Mouse (Mus musculus) embryonic facial prominence, embryonic 14.5 days (tissue): ENCODE data around the gene Vps13d. TPM values are rescaled to one million over a fixed set of nuclear protein-coding genes. Genes with fewer than 3 reads are reported as not detected.

Experiments used
- ATAC-seq: fragments of 200-750 bp; cut with Nextera tagmentation; 2 replicates; pipeline ENCODE4 v1.8.0; 2017; ENCODE audit warnings: low read depth, moderate number of reproducible peaks, moderate TSS enrichment
- DNase-seq: peaks from one replicate; pipeline ENCODE4 v3.0.0-alpha.2; 2015; ENCODE audit warnings: low spot score
- H3K27ac ChIP-seq: fragments of 300-500 bp; sonication (generic); replicated peaks from 2 replicates; pipeline ENCODE4 v1.5.1; 2014; ENCODE audit warnings: low read depth, mild to moderate bottlenecking, low read length, moderate library complexity
- H3K27me3 ChIP-seq: fragments of 300-500 bp; sonication (generic); replicated peaks from 2 replicates; pipeline ENCODE4 v1.6.1; 2014; ENCODE audit warnings: low read length; ENCODE audit not compliant: control insufficient read depth, insufficient read depth
- H3K36me3 ChIP-seq: fragments of 300-500 bp; sonication (generic); 2 replicates; pipeline ENCODE4 v1.6.1; 2014; ENCODE audit warnings: low read length, mixed read lengths; ENCODE audit not compliant: control insufficient read depth, insufficient read depth
- H3K4me1 ChIP-seq: fragments of 300-500 bp; sonication (generic); 2 replicates; pipeline ENCODE4 v1.6.1; 2014; ENCODE audit warnings: antibody characterized with exemption, low read length; ENCODE audit not compliant: control insufficient read depth, insufficient read depth
- H3K4me2 ChIP-seq: fragments of 300-500 bp; sonication (generic); 2 replicates; pipeline ENCODE4 v1.6.1; 2014; ENCODE audit warnings: low read depth, mild to moderate bottlenecking, low read length, moderate library complexity, mixed read lengths
- H3K4me3 ChIP-seq: fragments of 300-500 bp; sonication (generic); 2 replicates; pipeline ENCODE4 v1.5.1; 2014; ENCODE audit warnings: low read depth, mild to moderate bottlenecking, low read length
- H3K9ac ChIP-seq: fragments of 300-500 bp; sonication (generic); 2 replicates; pipeline ENCODE4 v1.6.1; 2014; ENCODE audit warnings: low read depth, mild to moderate bottlenecking, low read length, moderate library complexity, mixed read lengths
- H3K9me3 ChIP-seq: fragments of 300-500 bp; sonication (generic); 2 replicates; pipeline ENCODE4 v1.6.1; 2016; ENCODE audit warnings: low read length; ENCODE audit not compliant: control insufficient read depth
- WGBS: fragments of 180-500 bp; shearing (Covaris S2); extraction: QIAGEN DNeasy Blood & Tissue Kit; methylation state at CpG from one replicate; pipeline ENCODE4 v1.1.7; 2014; 5-methylcytosine and 5-hydroxymethylcytosine counted together
- polyA plus RNA-seq: library from polyadenylated mRNA; unstranded; fragments of >200 nt; fragmentation: Nextera tagmentation; extraction: Ambion mirVana; gene quantifications from 2 replicates; pipeline ENCODE4 v1.2.1, GENCODE M21; 2014

The Vps13d gene
- polyA plus RNA-seq, 1 experiment from 2014 or later = 14.5 TPM

DNA sequence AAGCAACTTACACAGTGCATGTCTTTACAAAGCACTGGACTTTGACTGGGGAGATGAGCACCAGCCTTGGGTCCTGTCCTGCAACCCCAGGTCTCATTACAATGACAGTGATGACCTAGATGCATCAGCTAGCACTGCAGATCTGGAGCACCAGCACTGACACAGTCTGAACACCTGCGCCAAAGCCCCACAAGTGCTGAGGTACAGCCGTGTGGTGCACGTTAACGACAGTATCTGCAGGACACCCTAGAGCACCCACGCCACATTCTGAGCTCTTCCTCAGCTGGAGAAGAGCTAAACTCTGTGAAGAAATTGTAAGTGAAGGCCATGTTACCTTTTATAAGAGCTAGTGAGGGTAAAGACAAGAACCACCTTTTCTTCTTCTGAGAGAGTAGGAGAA lies 172.0 kb downstream of the Vps13d start:
- Histone ChIP-seq H3K4me2 (no peak overlapping the region), H3K9me3 (no peaks in the 10 kb centered on the region), H3K4me3 (no peak overlapping the region), H3K36me3 (peaks cover 12% of the 10 kb centered on the region; the same call in 1 of the 2 replicates), H3K9ac (no peak overlapping the region), H3K27me3 (no peaks in the 10 kb centered on the region), H3K4me1 (peaks cover 14% of the 10 kb centered on the region; the same call in 1 of the 2 replicates), H3K27ac (no peak overlapping the region)
- no peak for ATAC-seq
- DNase-seq = no peak
- WGBS = 94% methylated on average over 5 of the region's 5 CpGs

DNA sequence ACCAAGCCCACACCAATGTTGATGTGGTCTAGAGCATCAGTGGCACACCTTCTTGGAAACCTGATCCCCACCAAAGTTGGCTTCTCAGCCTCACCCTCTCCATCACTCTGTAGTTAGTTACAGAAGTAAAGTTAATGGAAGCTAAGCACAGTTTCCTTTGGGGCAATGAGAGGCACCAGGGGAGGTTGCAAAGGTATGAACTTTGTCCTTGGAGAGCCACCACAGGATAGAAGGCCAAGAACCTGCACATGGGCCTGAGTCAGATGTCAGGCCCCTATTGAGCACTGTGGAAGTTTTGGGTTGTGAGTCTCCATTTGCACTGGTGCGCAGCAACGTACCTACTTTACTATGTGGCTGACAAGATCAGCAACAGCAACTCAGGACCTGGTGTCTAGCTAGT lies 172.6 kb downstream of the Vps13d start:
- no peak overlapping the region for H3K27ac ChIP-seq
- H3K9ac ChIP-seq = no peak overlapping the region
- peaks cover 12% of the 10 kb centered on the region; the same call in 1 of the 2 replicates for H3K36me3 ChIP-seq
- no peaks in the 10 kb centered on the region for H3K9me3 ChIP-seq
- DNase-seq (no peak), ATAC-seq (no peak)
- peaks cover 14% of the 10 kb centered on the region; the same call in 1 of the 2 replicates for H3K4me1 ChIP-seq
- H3K4me2 ChIP-seq = no peak overlapping the region
- H3K27me3 ChIP-seq = no peaks in the 10 kb centered on the region
- WGBS = 94% methylated on average over 2 of the region's 2 CpGs
- H3K4me3 ChIP-seq = no peak overlapping the region

DNA sequence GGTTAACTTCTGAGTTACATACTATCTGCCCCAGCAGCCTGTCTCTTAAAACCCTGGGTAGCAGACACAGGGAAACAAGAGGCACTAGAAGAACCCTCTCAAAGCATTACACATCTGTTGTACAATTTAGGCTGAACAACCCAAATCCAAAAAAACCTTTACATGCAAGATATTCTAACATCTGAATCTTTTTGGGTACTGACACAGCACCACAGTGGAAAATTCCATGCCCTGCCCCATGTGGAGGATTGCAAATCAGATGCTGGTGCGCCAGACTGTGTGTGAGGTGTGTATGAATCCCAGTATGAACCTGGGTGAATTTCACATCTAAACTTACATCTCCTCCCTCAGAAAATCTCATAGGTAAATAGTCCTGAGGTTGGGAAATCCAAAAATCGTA lies 174.4 kb downstream of the Vps13d start:
- Histone ChIP-seq H3K9ac (no peak overlapping the region), H3K27ac (no peak overlapping the region), H3K4me2 (no peak overlapping the region), H3K4me1 (0 out of 2 replicates have a peak, but pooled peaks cover 6% of the 10 kb centered on the region), H3K9me3 (no peaks in the 10 kb centered on the region), H3K27me3 (no peaks in the 10 kb centered on the region), H3K36me3 (peaks cover 20% of the 10 kb centered on the region; the same call in 1 of the 2 replicates), H3K4me3 (no peak overlapping the region)
- no peak for ATAC-seq
- no peak for DNase-seq
- 84% methylated on average over 2 of the region's 2 CpGs for WGBS

DNA sequence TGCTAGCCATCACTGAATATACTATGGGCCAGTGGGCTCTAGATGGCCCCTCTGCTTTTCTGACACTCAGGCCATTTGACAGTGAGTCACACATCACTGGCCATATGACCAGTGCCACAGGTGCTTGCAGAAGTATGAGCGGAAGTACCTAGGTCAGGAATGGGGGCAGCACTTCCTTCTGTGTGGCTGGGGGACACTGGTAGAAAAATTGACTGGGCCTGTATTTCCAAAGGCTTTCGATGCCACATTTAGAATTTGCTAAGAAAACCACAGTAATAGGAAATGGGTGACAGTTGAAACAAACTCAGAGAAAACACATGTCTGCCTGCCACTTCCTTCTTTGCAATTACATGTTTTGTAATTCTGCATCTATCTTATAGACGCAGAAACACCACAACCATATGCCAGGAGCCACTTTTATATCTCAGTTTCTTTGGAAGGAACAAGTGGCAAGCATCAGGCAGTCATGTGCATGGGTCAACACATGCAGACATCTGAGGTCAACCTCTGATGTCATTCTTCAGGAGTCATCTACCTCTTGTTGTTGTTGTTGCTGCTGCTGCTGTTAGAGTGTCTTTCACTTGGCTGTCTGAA lies 175.6 kb downstream of the Vps13d start:
- peaks cover 24% of the 10 kb centered on the region; the same call in 1 of the 2 replicates for H3K36me3 ChIP-seq
- no peak overlapping the region for H3K9ac ChIP-seq
- H3K27ac ChIP-seq = no peak overlapping the region
- no peak overlapping the region for H3K4me2 ChIP-seq
- no peaks in the 10 kb centered on the region for H3K4me1 ChIP-seq
- H3K9me3 ChIP-seq = no peaks in the 10 kb centered on the region
- DNase-seq (no peak), ATAC-seq (no peak)
- no peak overlapping the region for H3K4me3 ChIP-seq
- WGBS = 77% methylated on average over 3 of the region's 3 CpGs
- no peaks in the 10 kb centered on the region for H3K27me3 ChIP-seq

DNA sequence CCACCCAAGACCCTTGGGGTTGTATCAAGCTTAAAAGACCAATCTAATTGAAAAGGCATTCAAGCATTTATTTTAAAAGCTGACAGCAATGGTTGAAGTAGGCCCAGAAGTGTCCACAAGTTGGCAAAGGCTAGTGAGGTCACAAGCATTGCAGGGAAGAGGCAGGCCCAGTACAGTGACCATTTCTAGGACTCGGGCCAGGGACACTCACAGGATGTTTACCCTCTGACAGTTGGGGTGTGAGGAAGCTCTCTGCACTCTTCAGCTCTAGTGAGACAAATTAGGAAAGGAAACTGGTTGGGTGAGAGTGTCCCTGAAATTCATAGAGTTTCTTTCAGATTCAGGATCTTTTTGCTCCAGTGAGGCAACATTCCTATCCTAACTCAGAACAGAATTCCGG lies 177.1 kb downstream of the Vps13d start:
- H3K4me1 ChIP-seq = peaks cover 8% of the 10 kb centered on the region
- H3K27me3 ChIP-seq = no peaks in the 10 kb centered on the region
- no peak overlapping the region for H3K4me2 ChIP-seq
- H3K36me3 ChIP-seq = peaks cover 24% of the 10 kb centered on the region; the same call in 1 of the 2 replicates
- no peak for ATAC-seq
- WGBS = 65% methylated on average over 2 of the region's 2 CpGs
- no peak for DNase-seq
- no peak overlapping the region for H3K4me3 ChIP-seq
- H3K9ac ChIP-seq = no peak overlapping the region
- H3K27ac ChIP-seq = no peak overlapping the region
- no peaks in the 10 kb centered on the region for H3K9me3 ChIP-seq

DNA sequence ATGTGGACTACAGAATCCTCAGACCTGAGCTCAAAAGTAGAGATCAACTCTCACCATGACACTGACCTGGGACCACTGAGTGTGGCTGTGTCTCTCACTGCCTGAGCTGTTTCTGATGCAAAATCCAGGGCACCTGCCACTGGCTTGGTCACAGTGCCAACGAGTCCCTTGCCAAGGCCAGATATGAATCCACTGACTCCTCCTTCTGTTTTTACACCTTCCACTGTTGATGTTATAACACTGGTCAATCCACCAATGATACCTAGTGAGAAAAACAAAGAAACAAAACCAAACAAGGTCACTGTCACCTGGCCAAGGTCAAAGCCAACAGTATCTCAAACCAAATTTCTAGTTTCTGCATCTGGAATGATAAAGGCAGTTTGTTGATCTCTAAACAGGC lies 178.1 kb downstream of the Vps13d start:
- Histone ChIP-seq H3K9ac (no peak overlapping the region), H3K27me3 (no peaks in the 10 kb centered on the region), H3K27ac (no peak overlapping the region), H3K4me3 (no peak overlapping the region), H3K9me3 (no peaks in the 10 kb centered on the region), H3K36me3 (peaks cover 24% of the 10 kb centered on the region; the same call in 1 of the 2 replicates), H3K4me2 (no peak overlapping the region), H3K4me1 (peaks cover 14% of the 10 kb centered on the region)
- WGBS = 82% methylated on average over 1 of the region's 1 CpGs
- DNase-seq (no peak), ATAC-seq (no peak)

DNA sequence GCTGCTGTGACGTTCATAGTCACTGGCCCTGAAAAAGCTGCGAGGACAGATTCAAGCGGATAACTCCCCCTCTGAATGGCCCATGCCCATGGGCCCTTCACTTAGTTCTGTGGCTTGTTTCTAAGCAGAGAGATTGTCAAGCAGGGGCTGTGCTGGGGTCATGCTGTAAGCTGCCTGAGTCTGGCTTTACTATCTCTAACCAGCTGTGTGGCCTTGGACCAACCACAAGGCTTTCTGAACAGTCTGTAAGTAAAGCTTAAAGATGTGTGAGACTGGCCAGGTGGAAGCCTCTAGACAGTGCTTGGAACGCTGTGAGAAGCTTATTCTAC lies 180.2 kb downstream of the Vps13d start:
- Histone ChIP-seq H3K27ac (no peak overlapping the region), H3K4me1 (peaks cover 23% of the 10 kb centered on the region), H3K27me3 (no peaks in the 10 kb centered on the region), H3K9ac (no peak overlapping the region), H3K4me2 (no peak overlapping the region), H3K9me3 (no peaks in the 10 kb centered on the region), H3K36me3 (peaks cover 20% of the 10 kb centered on the region; the same call in 1 of the 2 replicates), H3K4me3 (no peak overlapping the region)
- 85% methylated on average over 4 of the region's 4 CpGs for WGBS
- DNase-seq (no peak), ATAC-seq (no peak)

DNA sequence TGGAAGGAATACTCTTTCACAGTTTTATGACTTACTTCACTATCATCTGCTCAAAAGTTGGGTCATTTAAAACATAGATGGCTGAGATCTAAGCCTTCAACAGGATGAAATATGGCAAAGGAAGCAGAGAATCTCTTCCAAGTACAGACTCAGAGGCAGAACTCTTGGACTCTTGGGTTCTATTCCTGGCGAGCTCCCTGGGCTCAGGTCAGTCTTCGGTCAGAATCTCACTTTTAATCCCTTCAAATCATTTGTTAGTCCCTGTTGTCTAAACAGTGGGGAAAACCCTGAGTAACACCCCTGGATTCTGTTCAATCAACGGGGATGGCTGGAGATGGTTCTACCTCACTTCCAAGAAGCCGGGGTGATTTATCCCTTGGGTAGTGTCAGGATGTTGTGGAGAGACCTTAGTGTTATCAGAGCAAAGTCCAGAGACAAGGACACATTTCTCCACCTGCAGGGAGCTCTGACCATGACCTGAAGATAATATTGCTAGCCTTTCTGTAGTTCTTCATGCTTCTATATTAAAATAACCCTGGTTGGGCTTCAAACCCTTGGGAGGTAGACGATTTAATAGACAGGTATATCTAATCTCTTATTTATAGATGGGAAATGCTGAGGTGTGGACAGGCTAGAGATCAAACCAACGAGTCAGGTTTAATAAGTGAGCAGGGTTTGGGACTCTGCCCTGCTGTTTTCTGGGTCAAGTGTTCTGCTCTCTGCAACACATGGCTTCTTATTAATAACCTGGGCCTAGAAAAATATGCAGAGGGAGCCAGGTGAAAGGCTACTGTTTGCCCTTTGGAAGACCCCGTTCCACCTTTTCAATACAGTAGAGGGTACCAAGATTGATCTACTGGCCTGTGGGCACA lies 180.8 kb downstream of the Vps13d start:
- H3K36me3 ChIP-seq = peaks cover 14% of the 10 kb centered on the region; the same call in 1 of the 2 replicates
- ATAC-seq (no peak), DNase-seq (no peak)
- peaks cover 25% of the 10 kb centered on the region for H3K4me1 ChIP-seq
- no peaks in the 10 kb centered on the region for H3K9me3 ChIP-seq
- WGBS = 81% methylated on average over 7 of the region's 7 CpGs
- H3K27me3 ChIP-seq = no peaks in the 10 kb centered on the region
- no peak overlapping the region for H3K27ac ChIP-seq
- H3K9ac ChIP-seq = no peak overlapping the region
- H3K4me2 ChIP-seq = no peak overlapping the region
- no peak overlapping the region for H3K4me3 ChIP-seq
